Mouse (Mus musculus): ENCODE data around the gene Tnfrsf1b. TPM values are rescaled to one million over a fixed set of nuclear protein-coding genes. Genes with fewer than 3 reads are reported as not detected.

The Tnfrsf1b gene
- total and polyA plus RNA-seq, 3 experiments, result 11.4 to 21.6 (median 14.9) TPM

DNA sequence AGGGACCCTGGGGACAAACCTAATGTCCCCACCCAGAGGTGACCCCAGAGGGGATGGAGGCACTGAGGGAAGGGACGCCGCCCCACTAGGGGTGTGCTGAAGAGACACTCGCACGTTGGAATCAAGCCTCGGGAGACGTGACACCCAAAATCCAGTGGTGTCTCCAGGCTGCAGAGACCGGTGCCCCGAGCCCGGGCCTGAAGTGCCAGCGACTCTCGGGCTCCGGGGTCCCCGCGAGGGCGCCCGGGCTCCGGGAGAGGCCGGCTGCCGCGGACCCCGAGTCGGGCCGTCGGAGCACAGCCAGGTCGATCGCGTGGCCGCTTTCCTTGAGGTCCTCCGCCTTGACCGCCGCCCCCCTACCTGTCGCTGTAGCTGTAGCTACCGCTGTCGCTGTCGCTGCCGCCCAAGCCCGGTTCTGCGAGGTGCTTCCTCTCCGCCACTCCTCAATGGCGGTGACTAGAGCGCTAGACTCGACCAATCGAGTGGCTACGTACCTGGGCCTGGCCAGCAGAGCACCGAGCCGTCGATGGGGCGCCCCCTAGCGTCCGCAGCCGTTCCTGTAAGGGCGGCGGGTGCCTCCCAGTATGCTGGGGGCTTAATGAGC, 52.0 kb downstream of the Tnfrsf1b start, which contains the start of gene Vps13d:
Gene Vps13d (minus strand): TSS at position 447 of the 604 bp plus-strand sequence.
- H3K4me3 ChIP-seq (replicated peaks in 1 of 3; ENCODE audit: low read depth in 2 of 3, low read length in 2 of 3, poor library complexity in 1 of 3), result peak within 1 kb of the TSS; percentile 82 to 96 (median 93)
- in situ Hi-C loops (cut with MboI; ENCODE audit: low pct_ligation_motif_present, low pct_unique_long_range_greater_than_20kb, low sequenced_read_pairs), result no loop called here
- H3K9ac ChIP-seq (ENCODE audit: insufficient read depth, low read depth), result peak within 1 kb of the TSS; percentile 76
- peak; percentile 89 for DNase-seq (ENCODE audit: extremely low read depth)
- dilution Hi-C loops (cut with MboI; ENCODE audit: extremely low pct_ligation_motif_present, extremely low pct_unique_long_range_greater_than_20kb, low sequenced_read_pairs), result no loop called here
- H3K27ac ChIP-seq (ENCODE audit: insufficient read depth, low read depth), result no peak within 1 kb of the TSS
- peaks cover 12% of the 10 kb centered on the region for H3K79me2 ChIP-seq (replicated peaks; ENCODE audit: control insufficient read depth, extremely low read depth, insufficient read depth, poor library complexity, severe bottlenecking)
- peaks cover 2 to 19% of the 10 kb centered on the region in 2 experiments for H3K36me3 ChIP-seq (replicated peaks in 1 of 2; ENCODE audit: control insufficient read depth in 1 of 2, insufficient read depth in 1 of 2, low read length in 1 of 2)
- H3K4me1 ChIP-seq (ENCODE audit: control insufficient read depth in 1 of 2, insufficient read depth in 2 of 2), result peaks cover 0 to 28% of the 10 kb centered on the region in 2 experiments; a peak in 2 of 4 replicates
- H3K4me2 ChIP-seq (ENCODE audit: insufficient read depth, low read depth, poor library complexity, severe bottlenecking), result peak within 1 kb of the TSS; percentile 99
- no peaks in the 10 kb centered on the region for H3K9me3 ChIP-seq (replicated peaks; ENCODE audit: low read length)
- TF ChIP-seq ZC3H11A (IDR thresholded peaks at IDR 0.05; ENCODE audit: low read depth, low read length) (no peak), CHD2 (IDR thresholded peaks at IDR 0.05; ENCODE audit: low read length) (no peak), MAX (IDR thresholded peaks at IDR 0.05; ENCODE audit: low read length) (no peak; the same call in 1 of the 2 replicates), MEF2A (IDR thresholded peaks at IDR 0.05; ENCODE audit: borderline replicate concordance, low read depth, low read length) (peak; percentile 76), SIN3A (IDR thresholded peaks at IDR 0.05; ENCODE audit: low read length) (peak; percentile 99), ZNF384 (IDR thresholded peaks at IDR 0.05; ENCODE audit: low read depth, low read length) (no peak), HCFC1 (IDR thresholded peaks at IDR 0.05; ENCODE audit: low read depth, low read length) (peak; percentile 94), NELFE (IDR thresholded peaks at IDR 0.05; ENCODE audit: low read depth, low read length) (peak; percentile 69), E2F4 (IDR thresholded peaks at IDR 0.05; ENCODE audit: insufficient replicate concordance, low read depth, low read length) (no peak), JUN (IDR thresholded peaks at IDR 0.05; ENCODE audit: insufficient read depth, low read depth, low read length) (no peak), ELF1 (IDR thresholded peaks at IDR 0.05; ENCODE audit: low read depth, low read length) (peak; percentile 84), JUND (conservative IDR thresholded peaks at IDR 0.05; ENCODE audit: low read depth, low read length) (no peak), PAX5 (IDR thresholded peaks at IDR 0.05; ENCODE audit: low read length) (no peak), TCF12 (IDR thresholded peaks at IDR 0.05; ENCODE audit: low read depth, low read length) (peak; percentile 84), RAD21 (IDR thresholded peaks at IDR 0.05; ENCODE audit: low read depth, low read length) (peak; percentile 11), USF2 (conservative IDR thresholded peaks at IDR 0.05; ENCODE audit: low read depth, low read length) (no peak), KAT2A (IDR thresholded peaks at IDR 0.05; ENCODE audit: insufficient replicate concordance, low read length) (peak; percentile 82; the same call in 1 of the 2 replicates), EP300 (IDR thresholded peaks at IDR 0.05; ENCODE audit: low read length) (no peak), NRF1 (IDR thresholded peaks at IDR 0.05; ENCODE audit: low read depth, low read length) (peak; percentile 60), MYC (IDR thresholded peaks at IDR 0.05; ENCODE audit: low read depth, low read length) (no peak), GABPA (IDR thresholded peaks at IDR 0.05; ENCODE audit: insufficient replicate concordance, low read depth, low read length) (peak; percentile 41; the same call in 1 of the 2 replicates), ETS1 (conservative IDR thresholded peaks at IDR 0.05; ENCODE audit: low read depth, low read length) (no peak), IRF4 (IDR thresholded peaks at IDR 0.05; ENCODE audit: low read depth, low read length) (peak; percentile 64; the same call in 1 of the 2 replicates), CTCF (conservative IDR thresholded peaks at IDR 0.05 in 1 of 2, IDR thresholded peaks at IDR 0.05 in 1 of 2; ENCODE audit: low read depth in 2 of 2, low read length in 2 of 2) (peak; percentile 37 to 98), POLR2A (IDR thresholded peaks at IDR 0.05; ENCODE audit: low read depth, low read length) (peak; percentile 79), ZKSCAN1 (IDR thresholded peaks at IDR 0.05; ENCODE audit: borderline replicate concordance, low read depth, low read length) (no peak), RCOR1 (conservative IDR thresholded peaks at IDR 0.05; ENCODE audit: low read depth, low read length) (no peak), MAFK (IDR thresholded peaks at IDR 0.05; ENCODE audit: insufficient replicate concordance, low read length) (no peak), ZMIZ1 (IDR thresholded peaks at IDR 0.05; ENCODE audit: low read depth, low read length) (no peak), CHD1 (IDR thresholded peaks at IDR 0.05; ENCODE audit: low read depth, low read length) (no peak), POLR2AphosphoS2 (IDR thresholded peaks at IDR 0.05; ENCODE audit: low read depth, low read length) (no peak), USF1 (IDR thresholded peaks at IDR 0.05; ENCODE audit: low read depth, low read length) (no peak), MXI1 (IDR thresholded peaks at IDR 0.05; ENCODE audit: low read depth, low read length) (peak; percentile 86), BHLHE40 (IDR thresholded peaks at IDR 0.05; ENCODE audit: low read depth, low read length) (no peak; the same call in 1 of the 2 replicates), SMC3 (IDR thresholded peaks at IDR 0.05; ENCODE audit: low read depth, low read length) (peak; percentile 70), TBP (conservative IDR thresholded peaks at IDR 0.05; ENCODE audit: low read depth, low read length) (0 out of 2 replicates have a peak, but pooled peaks have one; percentile 55), MAZ (IDR thresholded peaks at IDR 0.05; ENCODE audit: low read depth, low read length) (peak; percentile 84), UBTF (IDR thresholded peaks at IDR 0.05; ENCODE audit: low read depth, low read length) (peak; percentile 77; the same call in 1 of the 2 replicates)
- no peaks in the 10 kb centered on the region for H3K27me3 ChIP-seq (replicated peaks)
